Mouse (Mus musculus) ES-Bruce4 (cell line): ENCODE data around the gene Pigv.

Source experiments
- EP300 ChIP-seq: IDR thresholded peaks from 2 replicates; pipeline ENCODE4 v1.6.1; 2011; ENCODE audit warnings: low read depth, low read length; ENCODE audit not compliant: insufficient read depth
- POLR2A ChIP-seq: IDR thresholded peaks from one replicate; pipeline ENCODE4 v1.8.1; 2011; ENCODE audit warnings: low read length; ENCODE audit not compliant: insufficient read depth

DNA sequence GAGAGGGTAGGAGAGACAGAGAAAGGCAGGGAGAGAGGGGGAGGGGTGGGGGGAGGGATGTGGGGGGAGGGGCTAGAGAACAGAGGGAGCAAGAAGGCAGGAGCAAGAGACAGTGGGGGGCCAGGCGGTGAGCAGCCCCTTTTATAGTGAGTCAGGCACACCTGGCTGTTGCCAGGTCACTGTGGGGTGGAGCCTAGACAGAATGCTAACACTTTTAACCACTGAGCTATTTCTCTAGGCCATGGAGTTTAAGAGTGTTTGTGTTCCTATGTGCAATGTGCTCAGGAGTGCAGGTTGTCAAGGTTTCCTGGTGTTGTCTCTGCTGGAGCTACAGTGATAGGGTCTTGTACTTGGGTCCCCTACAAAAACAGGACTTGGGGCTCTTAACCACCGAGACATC lies 13.7 kb downstream of the Pigv start:
- no peak for TF ChIP-seq POLR2A
- peak; percentile 92 for TF ChIP-seq EP300
